Mouse (Mus musculus) forebrain, embryonic 15.5 days (tissue): ENCODE measurements around the gene Llph. TPM values are rescaled to one million over a fixed set of nuclear protein-coding genes. Genes with fewer than 3 reads are reported as not detected.

Source experiments
- polyA plus RNA-seq: library from polyadenylated mRNA; unstranded; fragments of >200 nt; fragmentation: Nextera tagmentation; extraction: Ambion mirVana; gene quantifications from 2 replicates; pipeline ENCODE4 v1.2.1, GENCODE M21; 2015

The Llph gene
- polyA plus RNA-seq, 1 experiment from 2014 or later = 41.9 TPM

Other genes starting within 250 kb of the Llph start
- 4.0 and 4.1 TPM in 2 replicates for gene Helb, start 114.1 kb upstream of the Llph start, polyA plus RNA-seq
- 74.4 and 74.6 TPM in 2 replicates for gene Tmbim4, start 25.5 kb upstream of the Llph start, polyA plus RNA-seq
- 0.19 and 0.34 TPM in 2 replicates for gene Irak3, start 24.9 kb upstream of the Llph start, polyA plus RNA-seq
- 1.4 and 1.8 TPM in 2 replicates for gene Hmga2, start 249.4 kb downstream of the Llph start, polyA plus RNA-seq